Mouse (Mus musculus): ENCODE measurements around the gene Mark3.

Mark3 gene

GRCm38 (mm10) chr12:111537341-111537740, 37.0 kb upstream of the Mark3 start:
- TF ChIP-seq NANOG (IDR thresholded peaks at IDR 0.05; ENCODE audit: borderline replicate concordance, low read length), result no peak

GRCm38 (mm10) chr12:111537796-111538291, 36.5 kb upstream of the Mark3 start, which contains the start of gene Eif5:
TSS of gene Eif5 (plus strand) at chr12:111538016.
- peaks cover 46% of the 10 kb centered on the region for H3K36me3 ChIP-seq (ENCODE audit: insufficient read depth, low read length)
- H3K9me3 ChIP-seq (ENCODE audit: low read length), result no peaks in the 10 kb centered on the region
- H3K4me1 ChIP-seq (replicated peaks; ENCODE audit: low read depth, low read length), result peaks cover 72% of the 10 kb centered on the region
- TF ChIP-seq CTCF (conservative IDR thresholded peaks at IDR 0.05; ENCODE audit: low read length), result no peak
- no peak for TF ChIP-seq POU5F1 (IDR thresholded peaks at IDR 0.05; ENCODE audit: borderline replicate concordance, low read length)
- TF ChIP-seq NANOG (IDR thresholded peaks at IDR 0.05; ENCODE audit: borderline replicate concordance, low read length), result no peak
- peaks cover 3% of the 10 kb centered on the region; the same call in 1 of the 2 replicates for H3K27me3 ChIP-seq (ENCODE audit: insufficient read depth, low read length)
- peak within 1 kb of the TSS; percentile 99 for H3K4me3 ChIP-seq (replicated peaks; ENCODE audit: low read length)

More at GRCm38 (mm10) chr12:111537341-111537740, 37.0 kb upstream of the Mark3 start:
- Histone ChIP-seq H3K9me3 (ENCODE audit: low read length) (no peaks in the 10 kb centered on the region), H3K4me1 (replicated peaks; ENCODE audit: low read depth, low read length) (peaks cover 71% of the 10 kb centered on the region), H3K27me3 (ENCODE audit: insufficient read depth, low read length) (peaks cover 3% of the 10 kb centered on the region; the same call in 1 of the 2 replicates), H3K36me3 (ENCODE audit: insufficient read depth, low read length) (peaks cover 41% of the 10 kb centered on the region), H3K4me3 (replicated peaks; ENCODE audit: low read length) (peak overlapping the region; percentile 99)

GRCm38 (mm10) chr12:111538292-111539040, 35.9 kb upstream of the Mark3 start:
- Histone ChIP-seq H3K9me3 (ENCODE audit: low read length) (no peaks in the 10 kb centered on the region), H3K27me3 (ENCODE audit: insufficient read depth, low read length) (peaks cover 3% of the 10 kb centered on the region; the same call in 1 of the 2 replicates), H3K4me1 (replicated peaks; ENCODE audit: low read depth, low read length) (peaks cover 67% of the 10 kb centered on the region), H3K36me3 (ENCODE audit: insufficient read depth, low read length) (peaks cover 53% of the 10 kb centered on the region), H3K4me3 (replicated peaks; ENCODE audit: low read length) (peak overlapping the region; percentile 99)
- TF ChIP-seq POU5F1 (IDR thresholded peaks at IDR 0.05; ENCODE audit: borderline replicate concordance, low read length) (no peak), NANOG (IDR thresholded peaks at IDR 0.05; ENCODE audit: borderline replicate concordance, low read length) (no peak), CTCF (conservative IDR thresholded peaks at IDR 0.05; ENCODE audit: low read length) (no peak)

GRCm38 (mm10) chr12:111539041-111539345, 35.3 kb upstream of the Mark3 start:
- Histone ChIP-seq H3K9me3 (ENCODE audit: low read length) (no peaks in the 10 kb centered on the region), H3K36me3 (ENCODE audit: insufficient read depth, low read length) (peaks cover 58% of the 10 kb centered on the region), H3K4me1 (replicated peaks; ENCODE audit: low read depth, low read length) (peaks cover 67% of the 10 kb centered on the region), H3K27me3 (ENCODE audit: insufficient read depth, low read length) (peaks cover 3% of the 10 kb centered on the region; the same call in 1 of the 2 replicates), H3K4me3 (replicated peaks; ENCODE audit: low read length) (peak overlapping the region; percentile 99)
- TF ChIP-seq NANOG (IDR thresholded peaks at IDR 0.05; ENCODE audit: borderline replicate concordance, low read length) (no peak), CTCF (conservative IDR thresholded peaks at IDR 0.05; ENCODE audit: low read length) (no peak)

- no peaks in the 10 kb centered on the region for H3K27me3 ChIP-seq (ENCODE audit: insufficient read depth, low read length)
- no peak overlapping the region for H3K4me3 ChIP-seq (replicated peaks; ENCODE audit: low read length)
- no peak for TF ChIP-seq POU5F1 (IDR thresholded peaks at IDR 0.05; ENCODE audit: borderline replicate concordance, low read length)
- TF ChIP-seq CTCF (conservative IDR thresholded peaks at IDR 0.05; ENCODE audit: low read length), result no peak
- TF ChIP-seq NANOG (IDR thresholded peaks at IDR 0.05; ENCODE audit: borderline replicate concordance, low read length), result no peak
- no peaks in the 10 kb centered on the region for H3K9me3 ChIP-seq (ENCODE audit: low read length)
- H3K4me1 ChIP-seq (replicated peaks; ENCODE audit: low read depth, low read length), result peaks cover 44% of the 10 kb centered on the region
- H3K36me3 ChIP-seq (ENCODE audit: insufficient read depth, low read length), result peaks cover 68% of the 10 kb centered on the region
These were observed 27.3 kb upstream of the Mark3 start for GRCm38 (mm10) chr12:111547070-111547469.

- H3K4me3 ChIP-seq (replicated peaks; ENCODE audit: low read length), result no peak overlapping the region
- H3K27me3 ChIP-seq (ENCODE audit: insufficient read depth, low read length), result no peaks in the 10 kb centered on the region
- H3K36me3 ChIP-seq (ENCODE audit: insufficient read depth, low read length), result peaks cover 51% of the 10 kb centered on the region
- no peaks in the 10 kb centered on the region for H3K9me3 ChIP-seq (ENCODE audit: low read length)
- peaks cover 50% of the 10 kb centered on the region for H3K4me1 ChIP-seq (replicated peaks; ENCODE audit: low read depth, low read length)
- TF ChIP-seq CTCF (conservative IDR thresholded peaks at IDR 0.05; ENCODE audit: low read length) (no peak), NANOG (IDR thresholded peaks at IDR 0.05; ENCODE audit: borderline replicate concordance, low read length) (no peak)
These were observed 25.6 kb upstream of the Mark3 start for GRCm38 (mm10) chr12:111548555-111549289.

- Histone ChIP-seq H3K4me1 (replicated peaks; ENCODE audit: low read depth, low read length) (peaks cover 50% of the 10 kb centered on the region), H3K27me3 (ENCODE audit: insufficient read depth, low read length) (no peaks in the 10 kb centered on the region), H3K36me3 (ENCODE audit: insufficient read depth, low read length) (peaks cover 34% of the 10 kb centered on the region), H3K4me3 (replicated peaks; ENCODE audit: low read length) (no peak overlapping the region), H3K9me3 (ENCODE audit: low read length) (no peaks in the 10 kb centered on the region)
- TF ChIP-seq POU5F1 (IDR thresholded peaks at IDR 0.05; ENCODE audit: borderline replicate concordance, low read length), result no peak
- no peak for TF ChIP-seq NANOG (IDR thresholded peaks at IDR 0.05; ENCODE audit: borderline replicate concordance, low read length)
These were observed 23.6 kb upstream of the Mark3 start for GRCm38 (mm10) chr12:111550679-111551078.

- Histone ChIP-seq H3K9me3 (ENCODE audit: low read length) (no peaks in the 10 kb centered on the region), H3K4me3 (replicated peaks; ENCODE audit: low read length) (no peak overlapping the region), H3K27me3 (ENCODE audit: insufficient read depth, low read length) (no peaks in the 10 kb centered on the region), H3K4me1 (replicated peaks; ENCODE audit: low read depth, low read length) (peaks cover 58% of the 10 kb centered on the region), H3K36me3 (ENCODE audit: insufficient read depth, low read length) (peaks cover 18% of the 10 kb centered on the region)
- TF ChIP-seq CTCF (conservative IDR thresholded peaks at IDR 0.05; ENCODE audit: low read length) (no peak), POU5F1 (IDR thresholded peaks at IDR 0.05; ENCODE audit: borderline replicate concordance, low read length) (no peak), NANOG (IDR thresholded peaks at IDR 0.05; ENCODE audit: borderline replicate concordance, low read length) (no peak)
These were observed 22.0 kb upstream of the Mark3 start for GRCm38 (mm10) chr12:111552342-111552741.

Data from E14TG2a.4 (cell line).